Mouse (Mus musculus): ENCODE measurements around the gene Ndufa5.

DNA sequence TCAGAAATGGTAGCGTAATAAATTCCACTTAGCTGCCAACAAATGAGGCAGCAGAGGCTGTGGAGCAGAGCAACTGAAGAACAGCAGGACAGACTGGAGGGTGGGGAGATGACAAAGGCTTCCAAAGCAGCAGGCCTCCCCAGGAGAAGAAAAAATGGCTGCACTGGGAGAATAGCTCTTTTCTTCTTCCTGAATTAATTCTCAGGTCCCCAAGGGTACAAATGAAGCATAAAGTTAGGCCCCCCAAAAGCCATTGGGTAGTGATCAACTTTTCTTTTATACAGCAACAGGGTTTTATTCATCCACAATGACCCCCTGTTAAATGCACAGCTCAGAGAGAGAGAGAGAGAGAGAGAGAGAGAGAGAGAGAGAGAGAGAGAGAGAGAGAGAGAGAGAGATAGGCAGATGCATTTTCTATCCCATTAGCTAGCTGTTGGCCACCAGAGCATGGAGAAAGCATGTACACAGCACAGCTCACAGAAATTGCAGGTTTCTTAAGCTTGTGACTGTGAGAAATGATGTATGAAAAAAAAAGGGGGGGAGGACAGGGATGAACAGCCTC, 57.2 kb downstream of the Ndufa5 start:
- no peak for TF ChIP-seq TAL1 (IDR thresholded peaks at IDR 0.05; ENCODE audit: low read length)
- TF ChIP-seq GATA1 (IDR thresholded peaks at IDR 0.05; ENCODE audit: low read length) = no peak

All from erythroblast, embryonic 14.5 days (primary cell).